Mouse (Mus musculus) spleen, postnatal 10 days (tissue): ENCODE data around the gene Pipox.
A peak's percentile ranks its signal among the peaks of the same experiment; 100 is the strongest.

ENCODE experiments used
- DNase-seq, 2 experiments: peaks; one replicate each; pipeline ENCODE4 v3.0.0; 2021 to 2022; ENCODE audit warnings: low spot score in 2 of 2

The Pipox gene

GRCm38 (mm10) chr11:77908468-77908867 lies 14.6 kb upstream of the Pipox start:
- DNase-seq = no peak

GRCm38 (mm10) chr11:77906747-77907174 lies 12.9 kb upstream of the Pipox start:
- DNase-seq = no peak

DNA sequence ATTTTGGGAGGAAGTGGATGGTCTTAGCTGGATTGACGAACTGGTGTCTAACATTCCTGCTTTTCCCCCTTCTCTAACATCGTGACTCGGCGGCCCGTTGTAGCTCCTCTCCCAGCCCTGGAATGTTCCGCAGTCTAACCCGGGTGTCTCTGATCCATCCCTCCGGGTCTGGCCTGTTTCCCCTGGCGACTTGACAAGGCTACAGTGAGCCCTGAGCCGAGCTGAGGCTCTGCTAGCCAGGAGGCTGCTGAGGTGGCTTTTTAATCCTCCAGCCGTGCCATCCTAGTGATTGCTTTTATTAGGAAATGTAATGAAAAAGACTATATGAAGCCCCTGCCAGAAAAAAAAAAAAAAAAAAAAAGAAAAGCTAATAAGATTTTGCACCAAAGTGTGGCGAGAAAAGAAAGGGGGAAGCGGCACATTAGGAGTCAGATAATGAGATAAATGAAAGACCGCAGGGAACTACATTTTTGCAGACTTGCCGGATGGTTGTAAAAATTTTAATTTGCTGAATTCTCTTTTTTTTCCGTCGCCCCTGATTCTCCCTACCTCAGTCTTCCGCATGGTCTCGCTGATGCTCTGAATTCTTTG lies 12.3 kb upstream of the Pipox start:
- no peak for DNase-seq

GRCm38 (mm10) chr11:77904707-77905106 lies 10.8 kb upstream of the Pipox start:
- DNase-seq = no peak

- no peak for DNase-seq
Measured at GRCm38 (mm10) chr11:77903761-77904160, 9.9 kb upstream of the Pipox start.

GRCm38 (mm10) chr11:77901775-77902355 lies 8.0 kb upstream of the Pipox start:
- no peak for DNase-seq

DNA sequence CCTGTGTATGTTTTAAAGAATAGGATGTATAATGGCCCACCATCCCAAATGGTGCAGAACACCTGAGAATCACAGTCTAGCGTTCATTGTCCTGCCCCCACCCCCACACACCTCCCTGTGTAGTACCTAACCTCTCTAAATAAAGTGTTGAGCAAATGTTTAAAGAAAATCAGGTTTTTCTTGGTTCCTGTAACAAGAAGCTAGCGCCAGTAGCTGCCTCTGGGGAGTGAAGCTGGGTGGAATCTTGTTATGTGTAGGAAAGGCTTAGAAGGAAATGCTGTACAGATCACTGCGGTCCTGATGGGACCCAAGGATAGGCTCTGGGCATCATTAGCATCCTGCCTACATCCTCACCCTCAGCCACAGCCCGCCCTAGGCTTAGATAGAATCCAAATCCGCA lies 7.5 kb upstream of the Pipox start:
- no peak for DNase-seq

DNA sequence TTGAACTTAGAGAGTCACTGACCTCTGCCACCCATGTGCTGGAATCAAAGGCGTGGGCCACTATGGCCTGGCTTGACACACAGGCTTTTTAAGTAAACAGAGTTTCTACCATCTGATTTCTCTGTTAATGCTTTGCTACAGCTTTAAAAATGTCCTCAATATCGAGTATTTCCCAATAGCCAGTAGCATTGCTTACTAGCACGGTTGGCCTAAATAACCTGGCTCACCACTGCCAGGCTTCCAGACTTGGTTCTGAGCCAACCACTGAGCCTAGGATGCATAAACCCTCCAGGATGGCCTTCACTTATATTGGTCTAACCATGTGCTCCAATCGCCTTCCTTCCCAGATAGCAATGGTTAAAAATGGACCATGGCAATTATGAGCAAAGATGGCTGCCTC lies 6.8 kb upstream of the Pipox start:
- DNase-seq = no peak

GRCm38 (mm10) chr11:77900187-77900586 lies 6.3 kb upstream of the Pipox start:
- DNase-seq = no peak

DNA sequence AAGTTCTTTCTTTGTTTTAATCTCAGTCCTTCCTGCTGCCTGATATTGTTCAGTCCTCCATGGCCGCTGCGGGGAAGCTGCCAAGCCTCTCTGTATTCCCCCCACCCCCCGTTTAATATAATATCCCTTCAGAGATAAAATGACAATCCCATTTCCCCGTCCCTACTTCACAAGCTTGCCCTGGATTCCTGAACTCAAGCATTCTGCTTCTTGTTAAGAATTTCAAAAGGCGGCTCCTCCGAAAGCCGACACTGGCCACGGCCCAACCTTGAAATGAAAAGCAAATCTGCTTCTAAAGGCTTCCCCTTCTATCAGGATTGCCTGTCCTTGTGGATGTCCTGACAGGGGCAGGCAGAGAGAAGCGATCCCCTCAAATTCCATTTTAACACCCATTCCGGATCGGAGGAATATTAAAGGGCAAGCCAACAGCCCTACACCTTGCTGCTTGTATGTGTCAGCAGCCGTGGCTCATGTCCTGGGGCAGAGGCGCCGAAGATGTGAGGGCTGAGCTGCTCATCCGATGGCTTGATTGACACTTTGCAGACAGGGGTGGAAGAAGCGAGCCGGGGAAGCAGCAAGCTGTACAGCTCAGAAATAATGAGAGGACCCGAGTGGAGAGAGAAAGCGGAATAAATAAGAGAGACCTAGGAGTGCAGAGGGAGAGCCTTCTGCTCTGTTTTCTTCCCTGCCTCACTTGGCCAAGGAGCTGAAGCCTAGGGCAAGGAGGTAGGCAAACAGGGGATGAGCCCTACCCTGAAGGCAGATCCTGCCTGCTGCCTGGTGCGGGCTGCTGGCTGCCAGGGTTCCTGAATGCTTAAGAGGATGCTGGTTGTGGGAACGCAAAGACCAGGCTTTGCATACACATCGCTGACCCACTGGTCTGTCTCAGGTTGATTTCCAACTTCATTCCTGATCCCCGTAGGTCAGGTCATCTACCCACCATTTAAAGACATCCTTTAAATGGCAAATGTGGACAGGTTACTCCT lies 3.2 kb upstream of the Pipox start:
- no peak for DNase-seq

DNA sequence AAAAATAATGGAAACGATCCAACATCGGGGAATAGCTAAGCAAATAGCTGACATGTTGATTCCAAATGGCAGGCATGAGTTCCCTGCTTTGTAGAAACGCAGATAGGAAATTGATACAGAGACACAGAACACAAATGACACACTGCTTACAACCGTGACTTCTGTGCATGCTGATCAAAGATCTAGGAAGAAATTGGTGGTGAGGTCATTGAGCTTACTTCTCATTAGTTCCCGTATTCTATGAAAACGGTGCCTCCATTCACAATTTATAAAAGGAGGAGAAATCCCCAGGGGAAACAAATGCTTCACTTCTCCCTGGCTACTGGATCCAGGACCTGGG lies 2.6 kb upstream of the Pipox start:
- no peak for DNase-seq

- no peak for DNase-seq
Measured at GRCm38 (mm10) chr11:77896011-77896410, 2.1 kb upstream of the Pipox start.

- DNase-seq = no peak
Measured at GRCm38 (mm10) chr11:77894967-77895366, 1.1 kb upstream of the Pipox start.

DNA sequence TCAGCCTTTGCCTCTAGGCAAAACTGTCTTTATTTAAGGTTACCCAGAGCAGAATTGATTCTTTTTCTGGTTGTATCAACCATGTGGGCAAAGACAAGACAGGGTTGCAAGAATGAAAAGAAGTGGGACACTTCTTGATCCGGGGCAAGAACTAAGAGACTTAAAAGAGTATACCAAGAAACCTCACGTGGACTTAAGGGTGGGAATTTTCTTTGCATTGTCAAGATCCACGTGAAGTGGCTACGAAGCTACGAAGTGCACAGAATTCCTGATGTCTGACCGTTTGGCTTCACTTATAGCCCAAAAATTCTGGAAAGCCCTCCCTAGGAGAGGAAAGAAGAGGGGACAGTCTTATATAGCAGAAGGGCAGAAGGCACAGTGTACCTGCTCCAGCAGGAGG lies 613 bp downstream of the Pipox start:
- DNase-seq = no peak

- DNase-seq = no peak
Measured at GRCm38 (mm10) chr11:77892883-77893282, 1.0 kb downstream of the Pipox start.

- DNase-seq = no peak
Measured at GRCm38 (mm10) chr11:77890648-77891258, 3.1 kb downstream of the Pipox start.

- DNase-seq = no peak
Measured at GRCm38 (mm10) chr11:77889484-77889883, 4.4 kb downstream of the Pipox start.

GRCm38 (mm10) chr11:77888846-77889245 lies 5.0 kb downstream of the Pipox start:
- DNase-seq = no peak

DNA sequence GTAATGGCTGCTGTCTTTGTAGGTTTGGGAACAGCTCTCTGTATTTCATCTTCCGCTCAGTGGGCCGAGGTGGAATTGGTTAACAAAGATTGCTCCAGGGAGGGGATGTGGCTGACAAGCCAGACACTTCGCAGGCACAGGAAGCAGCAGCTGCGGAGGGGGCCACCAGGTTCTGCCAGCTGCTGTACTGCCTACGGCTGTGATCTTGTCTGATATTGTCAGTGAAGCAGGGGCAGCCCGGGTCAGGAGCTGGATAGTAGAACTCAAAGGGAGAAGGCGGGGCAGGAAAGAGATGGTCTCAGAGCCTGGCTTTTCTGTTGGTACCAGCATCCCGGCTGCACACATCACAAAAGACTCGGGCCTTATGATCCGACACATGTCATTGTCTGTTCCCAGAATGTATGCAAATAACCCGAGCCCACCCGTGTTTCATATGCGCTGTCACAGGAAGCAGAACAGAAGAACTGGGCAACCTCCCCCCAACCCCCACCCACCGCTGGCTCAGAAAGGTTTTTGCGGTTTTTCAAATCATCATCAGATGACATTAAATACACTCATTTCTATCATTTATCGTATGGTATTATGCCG lies 6.4 kb downstream of the Pipox start:
- peak; percentile 25 to 58 for DNase-seq

GRCm38 (mm10) chr11:77885246-77885575 lies 8.7 kb downstream of the Pipox start:
- DNase-seq = no peak

DNA sequence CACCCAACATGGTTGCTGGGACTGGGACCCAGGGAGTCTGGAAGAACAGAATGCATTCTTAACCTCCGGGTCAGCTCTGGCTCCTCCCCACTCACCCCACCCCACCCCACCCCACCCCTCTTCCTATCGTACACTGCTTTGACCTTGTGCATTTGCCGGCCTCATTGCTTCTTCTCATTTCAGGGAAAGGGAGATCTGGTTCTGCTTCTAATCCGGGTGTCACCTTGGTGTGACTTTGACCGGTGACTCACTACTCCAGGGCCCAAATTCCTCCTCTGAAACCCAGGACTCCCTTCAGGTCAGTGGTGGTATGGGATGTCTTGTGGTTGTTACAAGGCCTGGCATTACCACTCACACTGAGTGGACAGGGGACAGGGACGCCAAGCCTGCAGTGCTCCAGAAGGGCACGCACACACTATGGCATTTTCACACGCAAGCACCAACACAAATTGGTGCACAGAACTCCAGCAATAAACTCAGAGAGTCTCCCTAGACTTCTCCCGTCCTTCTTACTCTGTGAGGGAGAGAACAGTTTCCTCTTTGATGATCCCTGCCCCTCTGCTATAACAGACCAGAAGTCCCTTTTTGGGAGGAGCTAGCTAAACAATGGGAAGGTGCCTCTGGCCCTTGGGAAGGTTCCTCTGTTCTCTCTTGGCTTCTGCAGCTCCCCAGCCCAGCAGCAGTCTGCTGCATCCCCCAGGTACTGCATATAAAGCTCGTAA lies 9.2 kb downstream of the Pipox start:
- no peak for DNase-seq

GRCm38 (mm10) chr11:77876760-77877148 lies 17.1 kb downstream of the Pipox start:
- DNase-seq = no peak
